Mouse (Mus musculus): ENCODE data around the gene Snai1. TPM values are rescaled to one million over a fixed set of nuclear protein-coding genes. Genes with fewer than 3 reads are reported as not detected.
A peak's percentile ranks its signal among the peaks of the same experiment; 100 is the strongest.

The Snai1 gene
- total RNA-seq, 2 experiments from 2014 or later = 0.57 to 0.94 TPM

DNA sequence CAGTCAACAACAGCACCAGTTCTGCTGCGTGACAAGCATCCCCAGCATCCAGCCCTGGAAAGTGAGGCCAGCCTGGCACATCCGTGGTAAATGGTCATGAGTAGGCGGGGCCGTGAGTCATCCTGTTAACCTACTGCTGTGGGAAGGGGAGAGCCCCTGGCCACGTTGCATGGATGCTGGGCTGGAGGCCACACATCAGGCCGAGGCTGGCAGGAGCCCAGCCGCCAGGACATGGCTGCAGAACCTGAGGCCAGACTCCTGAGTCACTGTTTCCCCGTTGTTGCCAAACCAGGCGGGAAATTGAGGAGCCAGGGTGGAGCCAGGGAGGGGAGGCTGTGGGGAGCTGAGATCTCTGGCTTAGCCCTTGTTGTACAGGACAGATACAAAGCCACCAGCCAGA lies 36.8 kb downstream of the Snai1 start:
- DNase-seq (ENCODE audit: low spot score in 2 of 2) = no peak
- intact Hi-C loops (cut with DNase I) = no loop called here

DNA sequence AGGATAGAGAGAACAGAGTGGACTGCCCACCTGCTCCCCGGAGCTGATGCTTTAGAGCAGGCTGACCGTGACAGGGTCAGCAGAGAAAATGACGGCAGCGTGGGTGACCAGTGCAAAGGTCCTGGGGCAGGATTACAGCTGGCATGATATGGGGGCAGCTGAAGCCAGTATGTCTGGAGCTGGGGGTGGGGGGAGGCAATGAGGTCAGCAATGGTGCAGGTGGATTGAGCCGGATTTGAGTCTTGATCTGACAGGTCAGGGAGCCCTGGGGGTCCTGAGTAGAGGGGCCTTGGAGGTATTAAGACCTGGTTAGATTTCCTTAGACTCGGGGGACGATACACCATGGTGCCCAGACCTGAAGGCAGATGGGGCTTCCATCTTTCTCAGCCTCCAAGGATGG lies 37.6 kb downstream of the Snai1 start:
- no peak for DNase-seq (ENCODE audit: low spot score in 2 of 2)
- intact Hi-C loops (cut with DNase I) = no loop called here

DNA sequence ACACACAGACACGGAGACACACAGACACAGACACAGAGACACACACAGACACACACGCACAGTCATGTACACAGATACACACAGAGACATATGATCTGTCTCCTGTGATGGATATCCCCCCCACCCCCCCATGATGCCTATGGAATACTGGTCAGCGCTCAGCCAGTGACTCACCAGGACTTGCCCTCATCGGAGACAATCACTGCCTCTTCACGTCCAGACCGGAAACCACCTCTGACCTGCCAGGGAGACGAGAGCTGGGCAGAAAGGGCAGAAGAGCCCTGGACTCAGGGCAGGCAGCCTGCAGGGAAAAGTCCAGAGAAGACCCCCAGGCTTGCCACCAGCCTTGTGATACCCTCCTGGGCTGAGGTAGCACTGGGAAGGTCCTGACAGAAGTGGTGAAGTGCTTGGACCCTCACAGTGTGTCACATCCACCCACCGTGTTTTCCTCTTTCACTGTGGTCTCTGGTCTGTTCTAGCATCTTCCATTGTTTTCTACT lies 38.2 kb downstream of the Snai1 start:
- no peak for DNase-seq (ENCODE audit: low spot score in 2 of 2)
- intact Hi-C loops (cut with DNase I) = no loop called here

DNA sequence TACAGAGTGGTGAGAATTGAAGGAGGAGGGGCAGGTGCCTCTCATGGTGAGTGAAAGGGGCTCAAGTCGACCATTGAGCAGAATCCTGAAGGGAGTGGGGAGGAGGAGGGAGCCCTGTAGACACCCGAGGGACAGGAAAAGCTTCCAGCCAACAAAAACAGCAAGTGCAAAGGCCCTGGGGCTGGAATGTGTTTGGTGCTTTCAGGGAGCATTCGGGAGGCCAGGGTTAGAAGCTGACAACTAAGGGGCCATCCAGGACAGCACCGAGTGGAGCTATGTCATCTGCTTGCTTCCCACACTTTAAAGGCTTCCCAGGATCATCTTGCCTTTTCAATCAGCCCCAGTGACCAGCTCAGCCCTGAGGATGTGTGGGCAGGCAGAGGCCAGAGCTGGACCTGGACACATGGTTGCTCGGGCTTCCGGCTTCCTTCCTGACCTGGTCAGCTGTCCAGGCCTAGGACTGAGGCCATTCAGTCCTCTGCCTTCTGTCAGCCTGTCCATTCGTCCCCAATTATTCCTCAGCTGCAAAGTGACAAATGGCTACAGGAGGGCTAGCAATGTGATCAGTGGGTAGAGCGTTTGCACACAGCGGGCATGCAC lies 39.3 kb downstream of the Snai1 start:
- DNase-seq (ENCODE audit: low spot score in 2 of 2) = no peak
- intact Hi-C loops (cut with DNase I) = no loop called here

DNA sequence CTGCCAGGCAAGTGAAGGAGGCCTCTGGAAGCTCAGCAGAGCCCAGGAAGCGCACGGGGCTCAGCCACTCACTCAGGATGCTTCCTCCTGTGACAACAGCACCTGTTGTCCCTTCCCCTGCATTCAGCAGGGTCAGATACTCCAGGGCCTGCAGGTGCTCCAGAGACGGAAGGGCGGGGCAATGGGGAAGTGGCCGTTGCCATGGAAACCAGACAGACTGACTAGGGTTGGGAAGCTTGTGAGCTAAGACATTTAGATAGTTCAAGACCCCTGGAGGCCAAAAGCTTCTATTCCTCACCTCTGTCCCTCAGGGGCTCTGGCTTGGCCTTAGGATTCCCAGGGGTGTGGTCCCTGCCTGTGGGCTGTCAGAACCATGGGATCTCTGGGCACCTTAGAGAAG lies 40.5 kb downstream of the Snai1 start:
- intact Hi-C loops (cut with DNase I) = no loop called here

DNA sequence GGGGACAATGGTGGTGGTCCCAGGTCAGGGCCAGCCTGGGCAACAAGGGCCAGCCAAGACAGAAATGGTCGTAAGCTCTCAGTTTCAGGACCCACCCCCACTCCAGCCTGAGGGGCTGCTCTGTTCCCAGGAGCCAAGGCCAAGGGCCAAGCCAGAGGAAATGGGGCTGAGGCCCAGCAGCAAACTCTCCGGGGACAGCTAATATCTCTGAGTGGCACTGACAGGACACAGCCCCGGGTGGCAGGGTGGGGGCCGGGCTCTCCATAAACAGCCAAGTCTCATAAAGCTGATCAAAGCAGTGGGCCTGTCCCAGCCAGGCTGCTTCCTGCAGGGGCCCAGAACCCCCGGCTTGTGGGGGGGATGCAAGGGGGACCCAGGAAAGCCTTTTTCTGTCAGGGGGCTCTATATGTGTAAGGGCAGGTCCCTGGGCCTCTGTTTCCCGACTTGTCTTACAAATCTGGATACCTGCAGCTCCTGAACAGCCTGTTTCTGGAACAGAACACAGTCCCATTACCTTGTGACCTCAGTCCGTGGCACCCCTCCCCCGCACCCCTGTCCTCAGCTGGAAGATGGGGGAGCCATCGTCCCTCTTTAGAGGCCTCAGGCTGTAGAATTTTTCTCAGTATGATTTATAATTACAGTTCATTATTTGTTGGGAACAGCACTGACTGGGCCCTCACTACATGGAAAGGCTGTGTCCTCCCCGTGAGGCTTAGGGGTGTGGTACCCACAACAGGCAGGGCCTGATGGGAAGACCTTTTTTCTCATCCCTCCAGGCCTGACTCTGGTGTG lies 45.4 kb downstream of the Snai1 start:
- intact Hi-C loops (cut with DNase I) = no loop called here

More for the DNA sequence above, 40.5 kb downstream of the Snai1 start:
- no peak for DNase-seq (ENCODE audit: low spot score in 2 of 2)

DNA sequence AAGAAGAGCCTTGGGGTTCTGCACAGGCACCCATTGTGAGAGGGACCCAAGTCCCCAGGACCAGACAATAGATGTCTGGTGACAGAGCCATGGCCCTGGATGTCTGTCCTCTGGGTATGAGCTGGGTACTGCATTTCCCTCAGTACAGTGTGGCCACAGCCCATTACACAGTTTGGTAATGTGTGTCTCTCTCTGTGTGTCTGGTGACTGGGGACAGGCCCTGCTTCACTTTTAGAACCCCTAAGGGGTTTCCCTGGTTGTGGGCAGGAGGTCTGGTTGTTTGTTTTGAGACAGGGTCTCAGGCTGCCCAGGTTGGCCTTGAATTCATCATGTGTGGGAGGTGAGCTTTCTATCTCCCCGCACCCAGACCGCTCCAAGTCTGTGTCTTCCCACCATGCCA lies 47.3 kb downstream of the Snai1 start:
- intact Hi-C loops (cut with DNase I) = loop anchor here (5.0 kb wide), 1 partner anchor 33 kb away; no protein-coding TSS in a partner anchor
- no peak for DNase-seq (ENCODE audit: low spot score in 2 of 2)

More for the DNA sequence above, 45.4 kb downstream of the Snai1 start:
- no peak for DNase-seq (ENCODE audit: low spot score in 2 of 2)

DNA sequence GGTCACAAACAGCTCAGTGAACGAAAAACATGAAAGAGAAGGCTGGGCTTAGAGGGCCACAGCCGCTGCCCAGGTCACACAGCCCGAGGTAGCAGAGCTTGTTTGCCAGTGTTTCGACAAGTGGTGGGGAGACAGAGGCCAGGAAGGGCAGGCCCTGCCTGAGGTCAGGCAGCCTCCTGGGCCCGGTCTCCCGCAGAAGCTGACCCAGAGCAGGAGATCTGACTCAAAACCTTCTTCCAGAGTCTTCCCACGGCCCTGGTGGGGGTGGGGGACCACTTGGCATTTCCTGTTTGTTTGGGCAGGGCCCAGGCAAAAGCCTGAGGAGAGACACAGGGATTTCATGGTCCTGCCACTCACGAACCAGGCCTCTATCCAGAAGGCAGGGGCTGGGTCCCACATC lies 48.0 kb downstream of the Snai1 start:
- intact Hi-C loops (cut with DNase I) = loop anchor here (5.0 kb wide), 1 partner anchor 34 kb away; no protein-coding TSS in a partner anchor
- DNase-seq (ENCODE audit: low spot score in 2 of 2) = no peak

DNA sequence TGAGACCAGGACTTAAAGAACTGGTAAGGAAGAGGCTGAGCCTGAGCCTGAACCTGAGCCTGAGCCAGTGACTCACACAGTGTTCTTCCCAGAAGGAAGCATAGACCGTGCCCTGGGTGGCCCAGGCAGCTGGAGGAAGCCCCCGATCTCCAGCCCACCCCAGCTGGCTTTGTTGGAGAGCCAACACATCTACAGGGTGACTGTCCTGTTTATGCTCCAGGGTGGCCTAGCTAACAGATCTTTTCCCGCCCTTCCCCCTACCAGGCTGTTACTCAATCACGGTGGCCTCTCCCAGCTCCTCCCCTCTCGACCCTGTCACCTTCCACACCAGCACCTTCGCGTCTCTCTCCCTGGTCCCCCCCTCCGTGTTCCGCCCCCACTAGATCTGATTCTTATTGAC lies 49.0 kb downstream of the Snai1 start:
- no peak for DNase-seq (ENCODE audit: low spot score in 2 of 2)
- intact Hi-C loops (cut with DNase I) = loop anchor here (5.0 kb wide), 1 partner anchor 35 kb away; no protein-coding TSS in a partner anchor

DNA sequence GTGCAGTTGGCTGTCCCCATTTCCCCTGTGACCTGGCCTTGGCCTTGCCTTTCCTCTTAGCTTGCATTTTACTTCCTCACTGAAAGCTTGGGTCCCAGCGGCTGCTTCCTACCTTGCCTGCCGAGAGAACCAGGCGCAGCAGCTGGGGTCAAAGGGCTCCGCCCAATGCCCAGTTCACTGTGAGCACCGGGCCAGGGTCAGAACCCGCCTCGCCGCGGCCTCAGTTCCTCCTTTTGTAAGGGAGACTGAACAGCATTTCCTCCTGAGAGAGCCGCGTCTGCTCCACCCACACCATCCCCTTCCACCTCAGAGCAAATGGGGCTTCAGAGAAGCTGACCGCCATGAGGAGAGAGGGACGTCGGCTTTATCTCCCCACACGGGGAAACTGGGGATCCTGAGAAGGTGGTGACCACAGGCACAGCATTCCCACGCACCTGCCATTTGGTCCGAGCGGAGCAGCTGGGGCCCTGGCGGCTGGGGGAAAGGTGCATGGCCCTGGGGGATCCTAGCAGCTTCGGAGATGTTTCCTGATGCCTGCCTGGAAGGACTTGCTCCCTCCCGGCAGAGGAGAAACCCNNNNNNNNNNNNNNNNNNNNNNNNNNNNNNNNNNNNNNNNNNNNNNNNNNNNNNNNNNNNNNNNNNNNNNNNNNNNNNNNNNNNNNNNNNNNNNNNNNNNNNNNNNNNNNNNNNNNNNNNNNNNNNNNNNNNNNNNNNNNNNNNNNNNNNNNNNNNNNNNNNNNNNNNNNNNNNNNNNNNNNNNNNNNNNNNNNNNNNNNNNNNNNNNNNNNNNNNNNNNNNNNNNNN lies 51.0 kb downstream of the Snai1 start:
- peak in 1 of 2 experiments; percentile 13 for DNase-seq (ENCODE audit: low spot score in 2 of 2)
- intact Hi-C loops (cut with DNase I) = loop anchor here (5.0 kb wide), 1 partner anchor 37 kb away; no protein-coding TSS in a partner anchor

Other genes starting within 250 kb of the Snai1 start
- gene B4galt5, start 189.0 kb upstream of the Snai1 start, total RNA-seq (2021) = 10 to 100 TPM; 56.4 to 57.8 TPM
- 10 to 100 TPM; 24.7 to 31.0 TPM for gene Slc9a8, start 116.5 kb upstream of the Snai1 start, total RNA-seq (2021)
- gene Rnf114, start 45.5 kb upstream of the Snai1 start, total RNA-seq (2021) = 10 to 100 TPM; 59.7 to 61.3 TPM
- 10 to 100 TPM; 72.0 to 74.4 TPM for gene Spata2, start 45.3 kb upstream of the Snai1 start, total RNA-seq (2021)
- 100 to 1,000 TPM; 254 to 264 TPM for gene Ube2v1, start 93.9 kb downstream of the Snai1 start, total RNA-seq (2021)
- gene Gm20431, start 123.3 kb downstream of the Snai1 start, total RNA-seq (2021) = 10 to 100 TPM; 43.9 to 47.8 TPM
- gene Cebpb, start 150.7 kb downstream of the Snai1 start, total RNA-seq (2021) = 10 to 100 TPM; 12.1 to 12.7 TPM
- gene Tmem189, start 151.6 kb downstream of the Snai1 start, total RNA-seq (2021) = 10 to 100 TPM; 49.7 to 54.0 TPM